Mouse (Mus musculus): ENCODE measurements at regions not wholly inside any gene's neighbourhood (a gene's known extent, or its start where the extent isn't known, plus 50 kb on each side); places are given as distances from the start of the nearest gene placed in this dataset.

DNA sequence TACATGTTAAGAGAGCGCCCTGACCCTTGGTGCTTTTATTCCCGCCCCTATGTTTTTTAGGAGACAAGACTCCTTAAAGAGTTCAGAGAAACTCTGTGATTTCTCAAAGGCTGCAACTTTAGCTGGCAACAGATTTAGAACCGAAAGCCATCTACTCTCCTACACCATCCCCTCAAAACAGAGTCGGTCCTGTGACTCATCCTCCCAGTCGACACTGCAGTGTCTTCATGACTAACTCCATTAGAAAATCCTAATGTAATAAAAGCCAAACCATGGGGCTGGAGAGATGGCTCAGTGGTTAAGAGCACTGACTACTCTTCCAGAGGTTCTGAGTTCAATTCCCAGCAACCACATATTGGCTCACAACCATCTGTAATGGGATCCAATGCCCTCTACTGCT lies 103.3 kb upstream of the Cadm1 start:
- Histone ChIP-seq H3K36me3 (replicated peaks in 1 of 2; ENCODE audit: control insufficient read depth in 1 of 2, insufficient read depth in 1 of 2, low read length in 1 of 2) (no peaks in the 10 kb centered on the region), H3K4me2 (ENCODE audit: insufficient read depth, low read depth, poor library complexity, severe bottlenecking) (no peak overlapping the region), H3K9me3 (replicated peaks; ENCODE audit: low read length) (peaks cover 68% of the 10 kb centered on the region), H3K9ac (ENCODE audit: insufficient read depth, low read depth) (no peak overlapping the region), H3K27ac (ENCODE audit: insufficient read depth, low read depth) (no peak overlapping the region), H3K4me3 (replicated peaks in 1 of 3; ENCODE audit: low read depth in 2 of 3, low read length in 2 of 3, poor library complexity in 1 of 3) (no peak overlapping the region), H3K4me1 (ENCODE audit: control insufficient read depth in 1 of 2, insufficient read depth in 2 of 2) (no peaks in the 10 kb centered on the region), H3K27me3 (replicated peaks) (no peaks in the 10 kb centered on the region), H3K79me2 (replicated peaks; ENCODE audit: control insufficient read depth, extremely low read depth, insufficient read depth, poor library complexity, severe bottlenecking) (no peaks in the 10 kb centered on the region)
- DNase-seq (ENCODE audit: extremely low read depth), result no peak
- in situ Hi-C loops (cut with MboI; ENCODE audit: low pct_ligation_motif_present, low pct_unique_long_range_greater_than_20kb, low sequenced_read_pairs) (no loop called here), dilution Hi-C loops (cut with MboI; ENCODE audit: extremely low pct_ligation_motif_present, extremely low pct_unique_long_range_greater_than_20kb, low sequenced_read_pairs) (no loop called here)
- TF ChIP-seq SMC3 (IDR thresholded peaks at IDR 0.05; ENCODE audit: low read depth, low read length) (no peak), ZMIZ1 (IDR thresholded peaks at IDR 0.05; ENCODE audit: low read depth, low read length) (no peak), POLR2AphosphoS2 (IDR thresholded peaks at IDR 0.05; ENCODE audit: low read depth, low read length) (no peak)

DNA sequence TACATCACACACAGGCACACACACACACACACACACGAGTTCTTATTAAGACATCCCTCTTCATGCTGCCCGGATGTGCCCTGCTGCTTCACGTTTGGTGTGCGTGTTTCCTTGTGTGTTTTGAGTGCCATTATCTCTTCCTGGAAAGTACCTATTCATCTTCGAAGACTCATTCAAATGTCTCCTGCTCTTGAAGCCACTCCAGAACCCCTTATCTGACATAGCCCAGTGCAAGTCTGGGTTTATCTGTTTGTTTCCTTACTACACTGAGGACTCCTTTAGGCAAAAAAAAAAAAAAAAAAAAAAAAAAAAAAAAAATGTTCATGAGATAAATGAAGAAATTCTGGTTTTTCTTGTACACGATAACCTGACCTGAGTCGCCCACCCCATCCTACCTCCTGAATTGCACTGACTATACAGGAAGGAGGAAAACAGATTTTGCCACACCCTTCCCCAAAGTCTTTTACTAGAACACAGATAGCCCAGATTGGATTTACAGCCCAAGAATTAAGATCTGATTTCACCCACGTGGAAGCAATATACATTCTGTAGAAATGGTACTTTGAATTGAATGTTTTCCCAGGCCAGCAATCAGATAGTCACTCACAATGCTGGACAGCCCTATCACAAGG lies 101.1 kb upstream of the Cadm1 start:
- Histone ChIP-seq H3K27ac (ENCODE audit: insufficient read depth, low read depth) (no peak overlapping the region), H3K4me3 (replicated peaks in 1 of 3; ENCODE audit: low read depth in 2 of 3, low read length in 2 of 3, poor library complexity in 1 of 3) (no peak overlapping the region), H3K36me3 (replicated peaks in 1 of 2; ENCODE audit: control insufficient read depth in 1 of 2, insufficient read depth in 1 of 2, low read length in 1 of 2) (no peaks in the 10 kb centered on the region), H3K4me2 (ENCODE audit: insufficient read depth, low read depth, poor library complexity, severe bottlenecking) (no peak overlapping the region), H3K4me1 (ENCODE audit: control insufficient read depth in 1 of 2, insufficient read depth in 2 of 2) (no peaks in the 10 kb centered on the region), H3K9me3 (replicated peaks; ENCODE audit: low read length) (peaks cover 58% of the 10 kb centered on the region), H3K9ac (ENCODE audit: insufficient read depth, low read depth) (no peak overlapping the region), H3K27me3 (replicated peaks) (no peaks in the 10 kb centered on the region), H3K79me2 (replicated peaks; ENCODE audit: control insufficient read depth, extremely low read depth, insufficient read depth, poor library complexity, severe bottlenecking) (no peaks in the 10 kb centered on the region)
- no peak for DNase-seq (ENCODE audit: extremely low read depth)
- TF ChIP-seq E2F4 (IDR thresholded peaks at IDR 0.05; ENCODE audit: insufficient replicate concordance, low read depth, low read length) (no peak), MAFK (IDR thresholded peaks at IDR 0.05; ENCODE audit: insufficient replicate concordance, low read length) (no peak), UBTF (IDR thresholded peaks at IDR 0.05; ENCODE audit: low read depth, low read length) (no peak), RCOR1 (conservative IDR thresholded peaks at IDR 0.05; ENCODE audit: low read depth, low read length) (no peak), USF1 (IDR thresholded peaks at IDR 0.05; ENCODE audit: low read depth, low read length) (no peak)
- in situ Hi-C loops (cut with MboI; ENCODE audit: low pct_ligation_motif_present, low pct_unique_long_range_greater_than_20kb, low sequenced_read_pairs) (no loop called here), dilution Hi-C loops (cut with MboI; ENCODE audit: extremely low pct_ligation_motif_present, extremely low pct_unique_long_range_greater_than_20kb, low sequenced_read_pairs) (no loop called here)

DNA sequence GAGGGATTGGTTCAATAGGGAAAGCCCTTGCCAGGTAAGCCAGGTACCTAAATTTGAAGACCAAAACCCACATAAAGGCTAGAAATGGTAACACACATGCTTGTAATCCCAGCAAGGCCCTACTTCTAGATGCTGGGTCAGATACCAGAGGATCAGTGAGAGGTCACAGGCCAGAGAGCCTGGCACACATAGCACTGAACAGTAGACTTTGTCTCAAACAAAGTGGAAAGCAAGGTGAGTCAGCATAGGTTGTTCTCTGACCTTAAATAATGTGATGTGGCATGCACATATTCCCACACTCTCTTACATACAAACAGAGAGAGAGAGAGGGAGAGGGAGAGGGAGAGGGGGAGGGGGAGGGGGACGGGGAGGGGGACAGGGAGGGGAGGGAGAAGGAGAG lies 100.3 kb upstream of the Cadm1 start:
- Histone ChIP-seq H3K36me3 (replicated peaks in 1 of 2; ENCODE audit: control insufficient read depth in 1 of 2, insufficient read depth in 1 of 2, low read length in 1 of 2) (no peaks in the 10 kb centered on the region), H3K79me2 (replicated peaks; ENCODE audit: control insufficient read depth, extremely low read depth, insufficient read depth, poor library complexity, severe bottlenecking) (no peaks in the 10 kb centered on the region), H3K4me2 (ENCODE audit: insufficient read depth, low read depth, poor library complexity, severe bottlenecking) (no peak overlapping the region), H3K4me1 (ENCODE audit: control insufficient read depth in 1 of 2, insufficient read depth in 2 of 2) (no peaks in the 10 kb centered on the region), H3K9me3 (replicated peaks; ENCODE audit: low read length) (peaks cover 61% of the 10 kb centered on the region), H3K27me3 (replicated peaks) (no peaks in the 10 kb centered on the region), H3K9ac (ENCODE audit: insufficient read depth, low read depth) (no peak overlapping the region), H3K4me3 (replicated peaks in 1 of 3; ENCODE audit: low read depth in 2 of 3, low read length in 2 of 3, poor library complexity in 1 of 3) (no peak overlapping the region), H3K27ac (ENCODE audit: insufficient read depth, low read depth) (no peak overlapping the region)
- in situ Hi-C loops (cut with MboI; ENCODE audit: low pct_ligation_motif_present, low pct_unique_long_range_greater_than_20kb, low sequenced_read_pairs), result no loop called here
- no peak for TF ChIP-seq TCF12 (IDR thresholded peaks at IDR 0.05; ENCODE audit: low read depth, low read length)
- TF ChIP-seq POLR2A (IDR thresholded peaks at IDR 0.05; ENCODE audit: low read depth, low read length), result no peak
- no peak for TF ChIP-seq E2F4 (IDR thresholded peaks at IDR 0.05; ENCODE audit: insufficient replicate concordance, low read depth, low read length)
- no peak for TF ChIP-seq ZKSCAN1 (IDR thresholded peaks at IDR 0.05; ENCODE audit: borderline replicate concordance, low read depth, low read length)
- no peak for TF ChIP-seq ZC3H11A (IDR thresholded peaks at IDR 0.05; ENCODE audit: low read depth, low read length)
- no peak for TF ChIP-seq POLR2AphosphoS2 (IDR thresholded peaks at IDR 0.05; ENCODE audit: low read depth, low read length)
- no peak for TF ChIP-seq USF1 (IDR thresholded peaks at IDR 0.05; ENCODE audit: low read depth, low read length)
- TF ChIP-seq MAFK (IDR thresholded peaks at IDR 0.05; ENCODE audit: insufficient replicate concordance, low read length), result no peak
- TF ChIP-seq USF2 (conservative IDR thresholded peaks at IDR 0.05; ENCODE audit: low read depth, low read length), result no peak
- TF ChIP-seq CHD1 (IDR thresholded peaks at IDR 0.05; ENCODE audit: low read depth, low read length), result no peak
- TF ChIP-seq TBP (conservative IDR thresholded peaks at IDR 0.05; ENCODE audit: low read depth, low read length), result no peak
- no peak for TF ChIP-seq IRF4 (IDR thresholded peaks at IDR 0.05; ENCODE audit: low read depth, low read length)
- no peak for TF ChIP-seq NELFE (IDR thresholded peaks at IDR 0.05; ENCODE audit: low read depth, low read length)
- TF ChIP-seq GABPA (IDR thresholded peaks at IDR 0.05; ENCODE audit: insufficient replicate concordance, low read depth, low read length), result no peak
- TF ChIP-seq MAX (IDR thresholded peaks at IDR 0.05; ENCODE audit: low read length), result no peak
- DNase-seq (ENCODE audit: extremely low read depth), result no peak
- dilution Hi-C loops (cut with MboI; ENCODE audit: extremely low pct_ligation_motif_present, extremely low pct_unique_long_range_greater_than_20kb, low sequenced_read_pairs), result no loop called here
